Mouse (Mus musculus): ENCODE measurements around the gene Mkrn1.
A peak's percentile ranks its signal among the peaks of the same experiment; 100 is the strongest.
"Not testable (repeated sequence)": the region's sequence is repeated elsewhere in the genome, so short reads cannot be mapped to it uniquely, and the experiment has no call there.

Mkrn1 gene

DNA sequence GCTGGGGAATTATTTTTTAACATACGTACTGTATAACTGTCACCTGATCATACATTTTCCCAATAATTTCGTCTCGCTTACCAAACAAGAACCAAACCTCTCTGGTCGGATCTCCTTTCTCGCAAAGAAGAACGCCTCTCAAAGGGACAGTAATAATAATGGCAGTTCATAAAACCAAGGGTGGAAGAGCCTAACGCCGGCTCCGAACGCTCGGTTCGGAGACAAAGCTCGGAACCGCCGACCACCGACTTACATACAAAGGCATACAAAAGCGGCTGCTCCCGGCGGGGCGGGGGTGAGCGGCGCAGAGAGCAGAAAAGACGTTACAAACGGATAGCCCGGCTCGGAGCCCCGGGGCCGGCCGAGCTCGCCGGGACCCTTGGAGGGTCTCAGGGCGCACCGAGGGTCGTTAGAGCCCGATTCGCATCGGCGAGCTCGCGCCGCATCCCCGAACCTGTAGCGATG, 844 bp downstream of the Mkrn1 start:
- no peak for DNase-seq (ENCODE audit: low read depth, low spot score)
- Histone ChIP-seq H3K36me3 (ENCODE audit: control insufficient read depth, insufficient read depth, low read length, poor library complexity, severe bottlenecking) (0 out of 2 replicates have a peak, but pooled peaks cover 2% of the 10 kb centered on the region), H3K27me3 (ENCODE audit: control insufficient read depth, insufficient read depth, low read length, poor library complexity, severe bottlenecking) (no peaks in the 10 kb centered on the region; the same call in 1 of the 2 replicates)

DNA sequence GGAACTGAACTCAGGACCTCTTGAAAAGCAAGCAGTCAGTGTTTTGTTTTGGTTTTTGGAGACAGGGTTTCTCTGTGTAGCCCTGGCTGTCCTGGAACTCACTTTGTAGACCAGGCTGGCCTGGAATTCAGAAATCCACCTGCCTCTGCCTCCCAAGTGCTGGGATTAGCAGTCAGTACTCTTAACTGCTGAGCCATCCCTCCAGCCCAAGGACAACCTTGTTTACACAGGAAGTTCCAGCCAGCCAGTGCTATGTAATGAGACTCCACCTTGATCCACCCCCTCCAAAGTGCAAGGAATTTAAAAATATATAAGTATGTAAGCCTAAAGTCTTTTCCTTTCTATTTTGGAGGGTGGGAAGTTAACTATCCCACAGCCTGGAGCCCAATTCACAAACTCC, 3.6 kb downstream of the Mkrn1 start:
- H3K27me3 ChIP-seq (ENCODE audit: control insufficient read depth, insufficient read depth, low read length, poor library complexity, severe bottlenecking); DNase-seq (ENCODE audit: low read depth, low spot score); H3K36me3 ChIP-seq (ENCODE audit: control insufficient read depth, insufficient read depth, low read length, poor library complexity, severe bottlenecking): not testable (repeated sequence)

DNA sequence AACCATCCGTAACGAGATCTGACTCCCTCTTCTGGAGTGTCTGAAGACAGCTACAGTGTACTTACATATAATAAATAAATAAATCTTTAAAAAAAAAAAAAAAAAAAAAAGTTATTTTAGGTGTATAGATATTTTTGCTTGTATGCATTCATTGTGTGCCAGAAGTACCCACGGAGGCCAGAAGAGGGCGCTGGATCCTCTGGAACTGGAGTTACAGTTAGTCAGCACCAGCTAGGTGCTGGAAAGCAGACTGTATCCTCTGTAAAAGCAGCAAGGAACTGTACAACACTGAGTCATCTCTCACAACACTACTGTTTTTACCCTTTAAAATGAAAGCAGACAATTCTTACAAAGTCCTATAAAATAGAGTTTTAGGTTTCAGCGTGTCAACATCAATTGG, 4.5 kb downstream of the Mkrn1 start:
- 0 out of 2 replicates have a peak, but pooled peaks cover 2% of the 10 kb centered on the region for H3K36me3 ChIP-seq (ENCODE audit: control insufficient read depth, insufficient read depth, low read length, poor library complexity, severe bottlenecking)
- peak; percentile 81 for DNase-seq (ENCODE audit: low read depth, low spot score)

DNA sequence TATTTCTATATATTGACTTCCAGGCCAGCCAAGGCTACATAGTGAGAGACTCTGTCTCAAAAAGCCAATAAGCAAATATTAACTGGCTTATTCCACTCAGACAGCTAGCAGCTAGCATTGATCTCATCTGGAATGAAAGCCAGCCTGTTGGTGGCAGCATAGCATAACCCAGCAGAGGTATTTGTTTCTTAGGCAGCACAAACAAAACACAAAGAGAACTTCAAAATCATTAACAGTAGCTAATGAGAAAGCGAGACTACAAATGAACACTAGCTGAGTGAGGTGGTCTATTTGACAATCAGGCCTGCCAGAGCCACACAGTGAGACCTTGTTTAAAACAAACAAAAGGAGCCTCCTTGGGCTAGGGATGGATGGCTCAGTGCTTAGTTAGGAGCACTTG, 6.2 kb downstream of the Mkrn1 start:
- Histone ChIP-seq H3K27me3 (ENCODE audit: control insufficient read depth, insufficient read depth, low read length, poor library complexity, severe bottlenecking) (no peaks in the 10 kb centered on the region), H3K36me3 (ENCODE audit: control insufficient read depth, insufficient read depth, low read length, poor library complexity, severe bottlenecking) (0 out of 2 replicates have a peak, but pooled peaks cover 2% of the 10 kb centered on the region)
- no peak for DNase-seq (ENCODE audit: low read depth, low spot score)

More for the DNA sequence above, 4.5 kb downstream of the Mkrn1 start:
- H3K27me3 ChIP-seq (ENCODE audit: control insufficient read depth, insufficient read depth, low read length, poor library complexity, severe bottlenecking), result no peaks in the 10 kb centered on the region

DNA sequence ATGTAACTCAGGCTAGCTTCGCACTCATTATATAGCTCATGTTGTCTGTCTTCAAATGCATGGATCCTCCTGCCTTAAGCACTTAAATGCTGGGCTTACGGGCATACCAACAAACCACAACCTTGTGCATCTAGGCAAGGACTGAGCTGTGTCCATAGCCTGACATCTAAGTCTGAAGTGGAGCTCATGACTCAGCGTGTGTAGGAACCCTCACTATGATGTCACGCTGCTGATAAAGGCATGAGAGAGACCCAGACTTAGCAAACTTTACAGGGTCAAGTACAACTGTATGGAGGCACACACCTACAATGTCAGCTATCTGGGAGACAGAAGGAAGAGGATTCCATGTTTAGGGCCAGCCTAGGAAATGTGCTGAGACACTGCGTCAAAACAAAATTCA, 13.8 kb downstream of the Mkrn1 start:
- Histone ChIP-seq H3K27me3 (ENCODE audit: control insufficient read depth, insufficient read depth, low read length, poor library complexity, severe bottlenecking) (no peaks in the 10 kb centered on the region), H3K36me3 (ENCODE audit: control insufficient read depth, insufficient read depth, low read length, poor library complexity, severe bottlenecking) (peaks cover 18% of the 10 kb centered on the region; the same call in 1 of the 2 replicates)
- no peak for DNase-seq (ENCODE audit: low read depth, low spot score)

DNA sequence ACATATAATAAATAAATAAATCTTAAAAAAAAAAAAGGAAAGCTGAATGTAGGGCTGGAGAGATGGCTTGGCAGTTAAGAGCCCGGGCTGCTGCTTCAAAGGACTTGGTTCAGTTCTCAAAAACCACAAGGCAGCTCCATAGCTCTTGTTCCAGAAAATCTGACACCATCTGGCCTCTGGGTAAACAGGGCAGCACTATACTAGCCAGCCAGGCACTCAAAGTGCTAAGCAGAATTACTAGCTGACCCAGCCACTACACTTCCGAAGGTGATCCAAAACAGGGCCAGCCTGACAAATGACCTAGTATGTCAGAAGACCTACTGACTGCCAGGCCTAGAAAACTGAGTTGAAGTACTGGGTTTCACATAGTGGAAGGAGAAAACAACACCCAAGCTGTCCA, 17.1 kb downstream of the Mkrn1 start:
- Histone ChIP-seq H3K36me3 (ENCODE audit: control insufficient read depth, insufficient read depth, low read length, poor library complexity, severe bottlenecking) (peaks cover 26% of the 10 kb centered on the region; the same call in 1 of the 2 replicates), H3K27me3 (ENCODE audit: control insufficient read depth, insufficient read depth, low read length, poor library complexity, severe bottlenecking) (no peaks in the 10 kb centered on the region)
- no peak for DNase-seq (ENCODE audit: low read depth, low spot score)

DNA sequence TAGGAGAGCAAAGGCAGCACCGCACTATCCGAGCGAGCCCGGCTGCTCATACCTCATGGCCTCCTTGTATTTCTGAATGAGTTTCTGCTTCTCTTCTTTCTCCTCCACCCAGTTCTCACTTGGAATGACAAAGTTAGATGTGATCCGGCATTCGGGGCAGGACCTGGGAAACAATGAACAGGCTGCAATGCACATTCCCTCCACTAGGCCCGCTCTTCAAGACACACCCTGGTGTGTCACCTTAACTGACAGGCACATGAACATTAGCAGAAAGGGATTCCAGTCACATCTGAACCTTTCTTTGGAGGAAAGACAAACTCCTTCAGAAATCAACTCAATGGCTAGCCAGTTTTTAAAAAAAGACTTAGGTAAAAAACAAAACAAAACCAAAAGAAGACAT, 19.9 kb downstream of the Mkrn1 start:
- Histone ChIP-seq H3K27me3 (ENCODE audit: control insufficient read depth, insufficient read depth, low read length, poor library complexity, severe bottlenecking) (no peaks in the 10 kb centered on the region), H3K36me3 (ENCODE audit: control insufficient read depth, insufficient read depth, low read length, poor library complexity, severe bottlenecking) (peaks cover 26% of the 10 kb centered on the region; the same call in 1 of the 2 replicates)
- peak; percentile 23 for DNase-seq (ENCODE audit: low read depth, low spot score)

DNA sequence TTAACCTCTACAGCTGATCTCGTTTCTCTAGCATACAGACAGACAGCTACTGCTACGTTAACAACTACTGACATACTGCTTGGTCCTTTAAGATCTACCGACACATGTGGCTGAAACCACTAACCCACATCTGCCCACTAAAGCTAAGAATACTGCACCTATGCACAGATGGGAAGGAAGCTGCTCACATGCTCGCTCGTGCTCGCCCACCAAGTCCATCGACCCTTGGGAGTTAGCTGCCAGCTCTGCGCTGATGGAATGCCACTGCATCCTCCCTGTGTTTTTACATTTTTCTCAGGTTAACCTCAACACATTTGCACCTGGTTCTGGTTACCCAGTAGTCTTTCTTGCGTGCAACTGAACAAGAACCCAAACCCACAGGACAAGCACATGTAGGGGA, 21.9 kb downstream of the Mkrn1 start:
- DNase-seq (ENCODE audit: low read depth, low spot score), result no peak
- Histone ChIP-seq H3K36me3 (ENCODE audit: control insufficient read depth, insufficient read depth, low read length, poor library complexity, severe bottlenecking) (peaks cover 14% of the 10 kb centered on the region; the same call in 1 of the 2 replicates), H3K27me3 (ENCODE audit: control insufficient read depth, insufficient read depth, low read length, poor library complexity, severe bottlenecking) (no peaks in the 10 kb centered on the region)

DNA sequence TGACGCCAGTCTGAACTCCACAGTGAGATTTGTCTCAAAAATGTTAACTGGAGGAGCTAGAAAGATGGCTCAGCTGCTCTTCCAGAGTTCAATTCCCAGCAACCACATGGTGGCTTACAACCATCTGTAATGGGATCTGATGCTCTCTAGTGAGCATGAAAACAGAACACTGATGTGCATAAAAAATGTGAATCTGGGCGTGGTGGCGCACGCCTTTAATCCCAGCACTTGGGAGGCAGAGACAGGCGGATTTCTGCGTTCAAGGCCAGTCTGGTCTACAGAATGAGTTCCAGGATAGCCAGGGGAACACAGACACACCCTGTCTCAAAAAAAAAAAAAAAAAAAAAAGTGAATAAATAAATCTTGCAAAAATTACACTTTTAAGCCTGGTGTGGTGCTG, 23.2 kb downstream of the Mkrn1 start:
- H3K36me3 ChIP-seq (ENCODE audit: control insufficient read depth, insufficient read depth, low read length, poor library complexity, severe bottlenecking), result peaks cover 13% of the 10 kb centered on the region; the same call in 1 of the 2 replicates
- H3K27me3 ChIP-seq (ENCODE audit: control insufficient read depth, insufficient read depth, low read length, poor library complexity, severe bottlenecking), result no peaks in the 10 kb centered on the region
- DNase-seq (ENCODE audit: low read depth, low spot score), result no peak

DNA sequence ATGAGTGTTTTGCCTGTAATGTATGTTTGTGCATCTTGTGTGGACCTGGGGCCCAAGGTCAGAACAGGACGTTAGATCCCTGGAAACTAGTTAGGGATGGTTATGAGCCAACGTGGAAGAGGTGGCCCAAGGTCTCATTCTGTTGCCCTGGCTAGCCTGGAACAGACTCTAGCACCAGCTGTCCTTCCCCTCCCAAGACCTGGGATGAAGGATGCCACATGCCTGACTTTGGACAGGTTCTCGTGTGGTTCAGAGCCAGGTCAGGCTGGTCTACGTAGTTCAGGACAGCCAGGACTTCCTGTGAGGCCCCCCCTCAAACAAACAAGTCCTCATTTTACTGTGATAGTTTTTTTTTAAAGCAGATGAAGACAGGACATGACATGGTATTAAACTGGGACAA, 24.3 kb downstream of the Mkrn1 start:
- no peak for DNase-seq (ENCODE audit: low read depth, low spot score)
- Histone ChIP-seq H3K36me3 (ENCODE audit: control insufficient read depth, insufficient read depth, low read length, poor library complexity, severe bottlenecking) (peaks cover 11% of the 10 kb centered on the region; the same call in 1 of the 2 replicates), H3K27me3 (ENCODE audit: control insufficient read depth, insufficient read depth, low read length, poor library complexity, severe bottlenecking) (no peaks in the 10 kb centered on the region)

DNA sequence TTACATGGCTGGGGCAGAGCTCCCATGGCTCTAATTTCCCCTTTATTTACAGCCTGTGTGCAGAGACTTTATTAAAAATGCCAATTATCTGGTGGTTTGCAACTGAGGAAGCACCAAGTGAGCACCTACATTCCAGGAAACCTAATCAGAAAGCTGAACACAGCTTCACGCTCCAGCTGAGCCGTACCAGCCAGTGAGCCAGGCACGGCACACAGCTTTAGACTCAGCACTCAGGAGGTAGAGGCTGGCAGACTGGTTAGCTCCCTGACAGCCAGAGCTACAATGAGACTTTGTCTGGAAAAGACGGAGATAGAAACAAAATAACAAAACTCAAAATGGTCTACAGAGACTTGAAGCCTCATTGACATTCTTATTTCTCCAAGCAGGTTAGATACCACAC, 24.8 kb downstream of the Mkrn1 start:
- H3K27me3 ChIP-seq (ENCODE audit: control insufficient read depth, insufficient read depth, low read length, poor library complexity, severe bottlenecking), result no peaks in the 10 kb centered on the region
- no peak for DNase-seq (ENCODE audit: low read depth, low spot score)
- H3K36me3 ChIP-seq (ENCODE audit: control insufficient read depth, insufficient read depth, low read length, poor library complexity, severe bottlenecking), result peaks cover 9% of the 10 kb centered on the region; the same call in 1 of the 2 replicates

DNA sequence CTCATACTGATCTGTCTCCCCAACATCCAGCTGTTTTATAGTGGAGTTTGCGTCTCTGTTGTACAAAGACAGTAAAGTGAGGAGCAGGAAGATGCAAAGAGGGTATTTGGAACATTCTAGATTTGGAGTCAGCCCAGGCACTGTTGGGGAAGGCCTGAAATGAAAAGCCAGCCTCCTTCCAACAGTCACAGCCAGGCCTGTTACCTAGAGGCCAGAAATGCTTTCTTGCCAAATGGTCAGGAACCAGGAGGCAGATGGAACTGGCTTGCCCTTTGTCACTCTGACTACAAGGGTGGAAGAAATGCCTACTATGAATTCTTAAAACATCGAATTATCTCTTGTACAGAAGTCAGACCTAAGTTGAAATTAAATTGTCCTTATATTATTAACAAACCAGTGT, 30.3 kb downstream of the Mkrn1 start:
- H3K36me3 ChIP-seq (ENCODE audit: control insufficient read depth, insufficient read depth, low read length, poor library complexity, severe bottlenecking), result peaks cover 8% of the 10 kb centered on the region
- no peak for DNase-seq (ENCODE audit: low read depth, low spot score)
- H3K27me3 ChIP-seq (ENCODE audit: control insufficient read depth, insufficient read depth, low read length, poor library complexity, severe bottlenecking), result no peaks in the 10 kb centered on the region

DNA sequence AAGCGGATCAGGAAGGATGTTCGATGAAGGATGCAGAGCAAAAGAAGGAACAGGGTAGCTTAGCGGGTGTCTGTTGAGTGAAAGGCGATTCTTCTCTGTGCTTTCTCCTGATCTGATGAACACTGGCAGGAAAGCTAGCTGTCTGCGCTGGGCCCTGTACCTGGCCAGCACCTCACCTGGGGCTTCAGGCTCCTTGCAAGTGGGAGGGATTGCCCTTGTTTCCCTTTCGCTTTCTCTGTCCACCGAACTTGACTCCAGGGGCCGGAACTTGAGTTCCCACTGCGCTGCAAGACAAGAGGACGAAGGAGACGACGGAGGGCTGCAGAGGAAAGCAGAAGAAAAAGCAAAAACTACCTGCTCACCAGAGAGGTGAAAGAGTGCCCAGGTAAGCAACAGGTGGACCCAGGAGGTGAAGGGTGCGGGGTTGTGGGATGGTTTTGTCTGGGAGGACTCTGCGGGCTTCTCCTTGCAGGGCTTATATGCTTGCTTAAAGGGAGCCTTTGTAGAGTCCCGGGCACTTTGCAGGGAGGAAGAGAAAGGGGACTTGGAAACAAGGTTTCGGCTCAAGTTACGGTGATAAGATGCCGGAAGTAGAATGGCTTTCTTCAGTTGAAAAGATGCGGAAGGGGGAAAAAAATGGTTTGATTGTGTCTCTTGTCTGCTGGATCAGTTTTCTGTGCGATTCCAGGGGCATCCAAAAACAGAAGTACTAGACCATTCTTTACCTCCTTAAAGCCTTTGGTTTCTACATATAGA, 39.0 kb downstream of the Mkrn1 start, which contains the start of gene Rab19:
Rab19 (plus strand) TSS at position 51 of the 756 bp plus-strand sequence.
- DNase-seq (ENCODE audit: low read depth, low spot score), result peak; percentile 44
- Histone ChIP-seq H3K27me3 (ENCODE audit: control insufficient read depth, insufficient read depth, low read length, poor library complexity, severe bottlenecking) (no peaks in the 10 kb centered on the region), H3K36me3 (ENCODE audit: control insufficient read depth, insufficient read depth, low read length, poor library complexity, severe bottlenecking) (no peaks in the 10 kb centered on the region)

DNA sequence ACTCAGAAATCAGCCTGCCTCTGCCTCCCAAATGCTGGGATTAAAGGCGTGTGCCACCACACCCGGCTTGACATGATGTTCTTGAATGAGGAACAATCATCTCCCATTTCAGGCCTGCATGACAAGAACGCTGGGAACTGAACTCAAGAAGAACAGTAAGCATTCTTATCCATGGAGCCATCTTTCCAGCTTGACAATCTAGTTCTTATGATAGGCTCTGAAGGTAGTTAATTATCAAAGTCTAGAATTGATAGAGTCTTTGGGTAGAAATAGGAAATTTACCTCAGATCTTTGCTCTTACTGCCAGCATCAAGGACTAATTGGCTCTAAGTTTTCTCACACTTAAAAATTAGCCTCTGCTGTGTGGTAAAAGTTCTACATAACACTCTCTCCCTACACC, 40.0 kb downstream of the Mkrn1 start:
- DNase-seq (ENCODE audit: low read depth, low spot score), result no peak
- H3K36me3 ChIP-seq (ENCODE audit: control insufficient read depth, insufficient read depth, low read length, poor library complexity, severe bottlenecking), result no peaks in the 10 kb centered on the region
- no peaks in the 10 kb centered on the region for H3K27me3 ChIP-seq (ENCODE audit: control insufficient read depth, insufficient read depth, low read length, poor library complexity, severe bottlenecking)

DNA sequence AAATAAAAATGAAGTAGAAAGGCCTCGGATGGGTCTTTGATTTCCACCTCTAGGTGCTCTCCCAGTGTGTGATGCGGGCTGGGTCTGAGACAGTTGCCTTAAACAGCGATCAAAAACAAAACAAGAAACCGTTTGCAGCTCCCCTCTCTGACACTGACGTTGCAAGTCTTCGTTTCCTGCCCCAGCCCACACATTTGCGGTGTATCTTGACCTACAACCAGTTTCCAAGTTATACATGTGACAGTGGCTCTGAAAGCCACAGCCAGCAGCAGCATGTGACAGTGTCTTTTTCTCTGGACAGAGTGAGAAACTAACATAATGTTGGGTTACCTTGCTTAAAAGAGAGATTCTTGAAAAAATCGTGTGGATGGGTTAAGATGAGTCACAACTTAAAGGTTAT, 40.5 kb downstream of the Mkrn1 start:
- Histone ChIP-seq H3K36me3 (ENCODE audit: control insufficient read depth, insufficient read depth, low read length, poor library complexity, severe bottlenecking) (no peaks in the 10 kb centered on the region), H3K27me3 (ENCODE audit: control insufficient read depth, insufficient read depth, low read length, poor library complexity, severe bottlenecking) (no peaks in the 10 kb centered on the region)
- peak; percentile 77 for DNase-seq (ENCODE audit: low read depth, low spot score)
